Mouse (Mus musculus) stomach, embryonic 16.5 days (tissue): Measurements from ENCODE around the gene Atxn1. TPM values are rescaled to one million over a fixed set of nuclear protein-coding genes. Genes with fewer than 3 reads are reported as not detected.
A peak's percentile ranks its signal among the peaks of the same experiment; 100 is the strongest.

Experiments
- ATAC-seq: fragments of 200-750 bp; cut with Nextera tagmentation; 2 replicates; pipeline ENCODE4 v1.8.0; 2017; ENCODE audit warnings: moderate number of reproducible peaks, moderate TSS enrichment; ENCODE audit not compliant: insufficient read depth, low FRiP score
- H3K27ac ChIP-seq: fragments of 300-500 bp; sonication (generic); 2 replicates; pipeline ENCODE4 v1.5.1; 2014; ENCODE audit warnings: low read length
- H3K27me3 ChIP-seq: fragments of 300-500 bp; sonication (generic); 2 replicates; pipeline ENCODE4 v1.6.1; 2014; ENCODE audit warnings: low read length, control low read depth, mixed read lengths; ENCODE audit not compliant: control insufficient read depth, insufficient read depth
- H3K36me3 ChIP-seq: fragments of 300-500 bp; sonication (generic); 2 replicates; pipeline ENCODE4 v1.6.1; 2014; ENCODE audit warnings: low read length; ENCODE audit not compliant: control insufficient read depth, insufficient read depth
- H3K4me1 ChIP-seq: fragments of 300-500 bp; sonication (generic); 2 replicates; pipeline ENCODE4 v1.6.1; 2014; ENCODE audit warnings: low read length, control low read depth, mixed read lengths; ENCODE audit not compliant: control insufficient read depth, insufficient read depth
- H3K4me2 ChIP-seq: fragments of 300-500 bp; sonication (generic); 2 replicates; pipeline ENCODE4 v1.6.1; 2014; ENCODE audit warnings: low read depth, low read length, mixed read lengths
- H3K4me3 ChIP-seq: fragments of 300-500 bp; sonication (generic); replicated peaks from 2 replicates; pipeline ENCODE4 v1.5.1; 2014; ENCODE audit warnings: mild to moderate bottlenecking, low read length
- H3K9ac ChIP-seq: fragments of 300-500 bp; sonication (generic); 2 replicates; pipeline ENCODE4 v1.6.1; 2014; ENCODE audit warnings: low read length
- H3K9me3 ChIP-seq: fragments of 300-500 bp; sonication (generic); replicated peaks from 2 replicates; pipeline ENCODE4 v1.6.1; 2016; ENCODE audit warnings: low read length, control low read depth; ENCODE audit not compliant: control insufficient read depth
- WGBS: fragments of 180-500 bp; shearing (Covaris S2); extraction: QIAGEN DNeasy Blood & Tissue Kit; methylation state at CpG from one replicate; pipeline ENCODE4 v1.1.7; 2014; 5-methylcytosine and 5-hydroxymethylcytosine counted together
- polyA plus RNA-seq: library from polyadenylated mRNA; unstranded; fragments of >200 nt; fragmentation: Nextera tagmentation; extraction: Ambion mirVana; gene quantifications from 2 replicates; pipeline ENCODE4 v1.2.1, GENCODE M21; 2015

Atxn1 gene
- polyA plus RNA-seq, 1 experiment from 2014 or later, result 7.8 TPM

DNA sequence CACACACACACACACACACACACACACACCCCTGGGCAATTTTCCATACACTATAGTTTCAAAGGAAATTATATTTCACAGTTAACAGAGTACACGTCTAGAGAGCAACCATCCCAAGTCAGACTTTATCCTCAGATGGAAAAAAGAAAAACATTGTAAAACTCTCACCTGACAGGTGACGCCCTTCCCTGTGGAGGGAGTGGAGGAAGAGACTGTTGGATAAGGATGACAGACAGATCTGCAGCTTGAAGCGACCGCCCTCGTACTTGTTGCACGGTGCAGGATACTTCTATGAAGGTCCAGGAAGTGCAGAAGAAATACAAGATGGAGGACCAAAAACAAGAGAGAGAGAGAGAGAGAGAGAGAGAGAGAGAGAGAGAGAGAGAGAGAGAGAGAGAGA lies 8.5 kb downstream of the Atxn1 start:
- H3K9me3 ChIP-seq, result no peaks in the 10 kb centered on the region
- no peaks in the 10 kb centered on the region for H3K36me3 ChIP-seq
- ATAC-seq, result no peak
- peaks cover 18% of the 10 kb centered on the region for H3K4me1 ChIP-seq
- H3K4me2 ChIP-seq, result no peak overlapping the region
- no peaks in the 10 kb centered on the region for H3K27me3 ChIP-seq
- H3K4me3 ChIP-seq, result no peak overlapping the region
- H3K27ac ChIP-seq, result no peak overlapping the region
- 73% methylated on average over 6 of the region's 6 CpGs for WGBS
- no peak overlapping the region for H3K9ac ChIP-seq

DNA sequence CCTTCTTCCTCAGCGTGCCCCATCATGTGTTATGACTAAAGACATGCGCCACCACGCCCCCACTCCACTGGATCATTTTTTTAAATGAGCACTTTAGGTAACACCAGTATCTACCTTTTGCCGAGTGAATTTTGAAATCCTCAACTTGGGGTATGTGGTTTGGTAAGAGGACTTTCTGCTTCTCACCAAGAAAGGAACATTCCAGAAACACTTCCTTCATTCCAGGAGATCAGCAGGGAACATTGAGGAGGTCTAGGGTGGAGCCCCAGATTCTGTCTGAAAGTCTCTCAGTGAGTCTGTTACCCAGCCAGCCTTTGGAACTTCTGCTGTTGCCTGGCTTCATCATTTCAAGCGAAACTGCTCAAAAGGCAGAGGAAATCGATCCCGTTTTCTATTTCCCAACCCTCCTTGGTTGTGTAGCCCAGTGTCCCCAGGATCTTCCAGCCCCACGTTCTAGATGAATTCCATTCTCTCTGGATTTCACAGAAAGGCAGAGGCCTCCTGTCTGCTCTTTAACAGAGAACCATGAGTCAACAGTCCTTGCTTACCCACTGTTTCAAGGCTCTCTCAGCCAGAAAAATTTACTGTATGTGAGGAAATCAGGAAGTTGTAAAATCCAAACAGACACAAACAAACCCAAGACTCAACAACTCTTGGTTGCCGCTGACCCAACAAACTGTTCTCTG lies 9.3 kb downstream of the Atxn1 start:
- no peak overlapping the region for H3K9ac ChIP-seq
- no peaks in the 10 kb centered on the region for H3K27me3 ChIP-seq
- no peak overlapping the region for H3K4me3 ChIP-seq
- 84% methylated on average over 9 of the region's 9 CpGs for WGBS
- no peak for ATAC-seq
- H3K4me1 ChIP-seq, result peaks cover 20% of the 10 kb centered on the region
- H3K4me2 ChIP-seq, result no peak overlapping the region
- H3K27ac ChIP-seq, result no peak overlapping the region
- H3K9me3 ChIP-seq, result no peaks in the 10 kb centered on the region
- no peaks in the 10 kb centered on the region for H3K36me3 ChIP-seq

DNA sequence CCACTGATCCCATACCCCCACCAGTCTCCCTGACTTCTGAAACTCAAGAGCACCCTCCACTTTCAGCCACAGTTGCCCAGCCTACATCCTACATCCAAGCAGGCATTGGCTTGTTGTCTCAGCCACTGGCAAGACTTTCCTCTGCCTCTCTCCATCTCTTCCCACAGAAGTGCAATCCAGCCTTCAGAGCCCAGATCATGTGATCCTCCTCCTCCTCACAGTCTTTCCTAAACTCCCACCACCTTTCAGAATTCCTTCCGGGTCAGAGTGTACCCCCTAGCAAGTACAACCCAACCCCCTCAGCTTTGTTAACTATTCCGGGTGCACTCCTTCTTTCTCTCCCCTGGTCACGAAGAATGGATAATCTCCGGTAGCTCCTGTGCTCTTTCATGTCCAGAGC lies 11.7 kb downstream of the Atxn1 start:
- no peak overlapping the region for H3K4me2 ChIP-seq
- no peak overlapping the region for H3K27ac ChIP-seq
- H3K36me3 ChIP-seq, result no peaks in the 10 kb centered on the region
- no peaks in the 10 kb centered on the region for H3K9me3 ChIP-seq
- ATAC-seq, result no peak
- H3K4me3 ChIP-seq, result no peak overlapping the region
- peaks cover 17% of the 10 kb centered on the region for H3K4me1 ChIP-seq
- no peak overlapping the region for H3K9ac ChIP-seq
- H3K27me3 ChIP-seq, result no peaks in the 10 kb centered on the region
- 87% methylated on average over 4 of the region's 4 CpGs for WGBS

DNA sequence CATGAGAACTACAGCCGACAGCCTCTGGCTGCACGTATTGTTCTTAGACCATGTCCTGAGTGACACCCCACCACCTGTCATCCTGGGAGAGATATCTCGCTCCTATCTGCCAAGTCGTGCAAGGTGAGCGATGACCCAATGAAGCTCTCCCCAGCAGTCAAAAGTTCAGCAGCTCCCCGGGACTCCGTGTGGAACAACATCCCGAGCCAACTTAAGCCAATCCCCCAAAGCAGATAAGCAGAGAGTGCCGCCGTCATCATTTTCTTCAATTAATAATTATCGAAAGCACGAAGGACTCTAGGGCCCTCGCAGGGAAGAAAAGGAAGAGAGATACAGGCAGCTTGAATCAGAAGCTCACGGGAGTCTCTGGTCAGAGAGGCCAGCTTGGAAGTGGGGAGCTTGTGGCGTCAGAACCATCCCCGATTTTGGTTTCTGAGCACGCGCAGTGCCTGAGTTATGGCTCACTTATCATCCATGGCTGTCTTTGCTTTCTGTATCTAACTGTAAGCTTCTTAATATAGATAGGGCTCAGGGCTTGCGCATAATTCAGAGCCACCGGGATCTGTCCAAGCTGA lies 13.7 kb downstream of the Atxn1 start:
- Histone ChIP-seq H3K9me3 (no peaks in the 10 kb centered on the region), H3K4me2 (no peak overlapping the region), H3K36me3 (no peaks in the 10 kb centered on the region), H3K9ac (no peak overlapping the region), H3K27ac (no peak overlapping the region), H3K4me3 (no peak overlapping the region), H3K4me1 (peaks cover 15% of the 10 kb centered on the region), H3K27me3 (no peaks in the 10 kb centered on the region)
- 66% methylated on average over 20 of the region's 20 CpGs for WGBS
- ATAC-seq, result no peak; the same call in 1 of the 2 replicates

DNA sequence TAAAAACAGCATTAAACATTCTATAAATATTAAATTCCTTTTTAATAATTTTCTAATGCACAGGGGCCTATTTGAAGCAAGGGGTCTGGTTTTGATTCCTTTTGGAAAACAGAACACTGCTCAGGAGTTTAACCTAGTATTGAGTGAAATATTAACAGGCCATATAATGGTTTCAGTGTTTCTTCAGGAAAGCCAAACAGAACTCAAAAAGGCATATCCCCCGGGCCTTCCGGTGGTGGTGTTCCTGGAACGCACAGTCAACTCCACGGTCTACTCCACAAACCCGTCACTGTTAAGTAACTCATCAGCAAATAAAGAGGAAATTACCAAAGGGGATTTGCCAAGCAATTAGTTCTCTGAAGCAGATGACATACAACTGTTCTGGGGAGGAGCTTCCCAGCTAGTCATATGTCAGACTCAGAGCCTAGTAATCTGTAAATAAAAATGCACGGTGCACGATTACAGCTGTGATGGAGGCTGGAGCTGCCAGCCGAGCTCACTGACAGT lies 14.4 kb downstream of the Atxn1 start:
- Histone ChIP-seq H3K4me3 (no peak overlapping the region), H3K36me3 (no peaks in the 10 kb centered on the region), H3K4me2 (no peak overlapping the region), H3K9ac (no peak overlapping the region), H3K9me3 (no peaks in the 10 kb centered on the region), H3K27ac (0 out of 2 replicates have a peak overlapping the region, but pooled peaks have one; percentile 1), H3K27me3 (no peaks in the 10 kb centered on the region), H3K4me1 (peaks cover 15% of the 10 kb centered on the region)
- ATAC-seq, result no peak
- 28% methylated on average over 8 of the region's 8 CpGs for WGBS

DNA sequence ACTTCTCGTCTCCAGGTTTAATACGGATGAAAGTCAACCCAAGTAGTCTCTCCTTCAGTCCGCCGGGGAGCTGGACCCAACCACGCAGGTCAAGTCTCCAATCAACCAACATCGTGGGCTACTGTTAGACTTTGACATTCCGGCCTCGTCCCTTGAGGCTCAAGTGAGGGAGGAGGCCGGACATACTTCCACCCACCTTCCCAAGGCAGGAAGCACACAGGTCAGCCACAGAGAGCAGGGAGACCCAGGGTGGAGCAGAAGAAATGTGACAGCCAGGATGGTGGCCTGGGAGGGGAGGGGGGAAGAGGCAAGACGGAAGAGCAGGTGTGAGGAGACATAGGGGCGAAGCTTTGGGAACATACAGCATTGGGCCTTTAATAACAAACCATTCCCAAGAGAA lies 18.7 kb downstream of the Atxn1 start:
- no peaks in the 10 kb centered on the region for H3K36me3 ChIP-seq
- H3K27me3 ChIP-seq, result no peaks in the 10 kb centered on the region
- 93% methylated on average over 11 of the region's 11 CpGs for WGBS
- no peak for ATAC-seq
- no peak overlapping the region for H3K4me2 ChIP-seq
- no peak overlapping the region for H3K4me3 ChIP-seq
- no peaks in the 10 kb centered on the region for H3K9me3 ChIP-seq
- peaks cover 11% of the 10 kb centered on the region for H3K4me1 ChIP-seq
- H3K27ac ChIP-seq, result no peak overlapping the region
- no peak overlapping the region for H3K9ac ChIP-seq

DNA sequence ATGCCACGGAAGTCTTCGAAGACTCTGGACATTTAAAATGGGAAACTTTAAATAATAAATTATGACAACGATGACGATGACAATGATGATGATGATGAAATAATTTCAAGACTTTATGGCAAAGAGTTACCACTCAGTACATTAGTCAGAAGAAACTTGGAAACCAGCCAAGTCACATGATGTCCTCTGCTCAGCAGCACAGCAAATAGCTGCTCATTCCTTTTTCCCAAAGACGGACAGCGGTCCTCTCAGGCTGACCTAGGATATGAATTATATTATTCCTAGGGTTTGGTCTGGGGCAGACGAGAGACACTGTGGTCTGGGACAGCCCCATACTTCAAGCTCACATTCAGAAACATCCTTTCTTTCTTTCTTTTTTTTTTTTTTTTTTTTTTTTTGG lies 22.5 kb downstream of the Atxn1 start:
- H3K4me1 ChIP-seq, result peaks cover 10% of the 10 kb centered on the region
- no peak overlapping the region for H3K27ac ChIP-seq
- H3K4me3 ChIP-seq, result no peak overlapping the region
- H3K9me3 ChIP-seq, result no peaks in the 10 kb centered on the region
- WGBS, result 83% methylated on average over 7 of the region's 7 CpGs
- ATAC-seq, result no peak
- H3K4me2 ChIP-seq, result no peak overlapping the region
- H3K36me3 ChIP-seq, result no peaks in the 10 kb centered on the region
- H3K27me3 ChIP-seq, result no peaks in the 10 kb centered on the region
- H3K9ac ChIP-seq, result no peak overlapping the region

DNA sequence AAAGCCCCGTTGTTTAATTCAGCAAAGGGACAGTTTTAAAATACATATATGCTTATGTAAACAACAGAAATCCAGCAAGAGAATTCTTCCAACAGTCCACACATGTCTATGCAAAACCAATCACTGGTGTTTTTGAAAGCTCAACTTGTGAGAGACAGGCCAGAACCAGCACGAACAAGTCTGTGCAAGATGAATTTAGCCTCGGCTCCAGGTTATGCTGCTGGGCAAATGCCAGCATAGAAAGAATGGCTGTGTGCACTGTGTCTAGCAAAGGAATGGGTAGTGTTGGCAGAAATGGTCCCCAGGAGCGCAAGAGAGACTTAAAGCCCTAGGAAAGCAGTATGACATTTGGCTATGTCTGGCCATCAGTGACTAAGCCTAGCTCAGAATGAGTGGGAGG lies 24.1 kb downstream of the Atxn1 start:
- WGBS, result 48% methylated on average over 4 of the region's 4 CpGs
- no peak for ATAC-seq

DNA sequence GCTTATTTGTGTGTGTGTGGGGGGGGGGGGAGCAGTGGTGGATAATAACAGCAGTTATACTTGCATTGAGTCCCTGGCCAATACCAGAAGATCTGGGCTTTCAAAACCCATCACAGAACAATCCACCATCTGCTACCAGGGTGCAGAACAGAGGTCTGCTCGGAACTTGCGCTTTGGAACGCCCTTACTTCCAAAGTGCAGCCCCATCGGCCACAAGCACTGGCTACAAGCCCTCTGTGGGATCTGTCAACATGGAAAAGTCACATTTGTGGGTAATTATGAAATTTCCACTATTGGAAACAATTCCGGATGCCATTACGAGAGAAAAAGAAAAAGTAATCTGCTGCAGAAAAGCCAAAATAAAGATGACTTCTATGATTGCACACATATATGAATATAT lies 25.2 kb downstream of the Atxn1 start:
- no peak for ATAC-seq
- Histone ChIP-seq H3K4me3 (no peak overlapping the region), H3K27me3 (no peaks in the 10 kb centered on the region), H3K4me1 (peaks cover 10% of the 10 kb centered on the region), H3K9me3 (no peaks in the 10 kb centered on the region), H3K4me2 (no peak overlapping the region), H3K9ac (no peak overlapping the region), H3K27ac (no peak overlapping the region), H3K36me3 (no peaks in the 10 kb centered on the region)
- WGBS, result 77% methylated on average over 6 of the region's 6 CpGs

More for the DNA sequence above, 24.1 kb downstream of the Atxn1 start:
- Histone ChIP-seq H3K27ac (no peak overlapping the region; the same call in 1 of the 2 replicates), H3K4me3 (no peak overlapping the region), H3K4me1 (peaks cover 10% of the 10 kb centered on the region), H3K27me3 (no peaks in the 10 kb centered on the region), H3K9me3 (no peaks in the 10 kb centered on the region), H3K9ac (no peak overlapping the region), H3K36me3 (no peaks in the 10 kb centered on the region), H3K4me2 (no peak overlapping the region)
